ENCODE assay signal across 9 mouse cellular contexts in the genomic region with DNA sequence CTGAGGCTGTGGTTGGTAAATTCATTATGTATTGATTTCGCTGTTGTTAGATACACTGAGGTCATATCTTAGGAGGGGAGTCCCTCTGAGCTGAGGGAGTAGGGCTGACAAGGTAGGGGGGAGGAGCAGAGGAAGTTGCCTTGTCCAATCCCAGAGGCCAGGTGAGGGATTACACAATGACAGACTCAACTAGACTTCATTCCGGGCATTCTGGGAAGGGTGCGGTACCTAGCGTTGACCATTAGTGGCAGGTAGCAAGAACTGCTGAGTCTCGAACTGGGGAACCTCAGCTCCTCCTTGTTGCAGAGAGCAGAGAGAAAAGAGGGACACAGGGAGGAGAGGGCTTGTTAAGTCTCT. TPM values are rescaled to one million over a fixed set of nuclear protein-coding genes. Genes with fewer than 3 reads are reported as not detected.
DNase-seq lines count a peak whose midpoint lies in the region; ATAC-seq and TF ChIP-seq lines count a peak whose summit lies in the region.
"Had no signal": no experiment of that assay in that cellular context is flagged by ENCODE, and none has a peak within 500 bp of the region (broad histone marks: within the 10 kb centered on the region; RNA-seq: fewer than 3 reads in every experiment).

No protein-coding gene starts in this region.

- H3K4me1 ChIP-seq in liver, embryonic 11.5 days (replicated peaks; ENCODE audit: control insufficient read depth, insufficient read depth, low read length) = peaks cover 13% of the 10 kb centered on the region
- H3K4me1 ChIP-seq in forebrain, embryonic 14.5 days (ENCODE audit: control insufficient read depth, insufficient read depth, low read length) = no peaks in the 10 kb centered on the region
- peaks cover 0 to 2% of the 10 kb centered on the region in 2 experiments; a peak in 2 of 4 replicates for H3K4me1 ChIP-seq in liver, embryonic 14.5 days (replicated peaks; ENCODE audit: control insufficient read depth in 2 of 2, insufficient read depth in 2 of 2, low read length in 1 of 2)
- no peaks in the 10 kb centered on the region for H3K4me1 ChIP-seq in stomach, embryonic 14.5 days (ENCODE audit: control insufficient read depth, insufficient read depth, low read length)

- H3K9ac ChIP-seq in liver, embryonic 11.5 days (ENCODE audit: low read depth, low read length) = no peak overlapping the region
- peak overlapping the region; percentile 59; the same call in 1 of the 2 replicates for H3K9ac ChIP-seq in forebrain, embryonic 14.5 days (ENCODE audit: low read length)
- H3K9ac ChIP-seq in liver, embryonic 14.5 days (replicated peaks) = no peak overlapping the region
- no peak overlapping the region; the same call in 1 of the 2 replicates for H3K9ac ChIP-seq in stomach, embryonic 14.5 days (replicated peaks; ENCODE audit: low read depth, low read length)

- no peak for TF ChIP-seq CTCF in liver, embryonic 14.5 days (IDR thresholded peaks at IDR 0.05; ENCODE audit: low read depth)

- H3K27me3 ChIP-seq in liver, embryonic 11.5 days (replicated peaks; ENCODE audit: control insufficient read depth, insufficient read depth, low read length) = peaks cover 6% of the 10 kb centered on the region
- no peaks in the 10 kb centered on the region for H3K27me3 ChIP-seq in forebrain, embryonic 14.5 days (replicated peaks; ENCODE audit: control insufficient read depth, insufficient read depth, low read length)
- no peaks in the 10 kb centered on the region for H3K27me3 ChIP-seq in liver, embryonic 14.5 days (ENCODE audit: control insufficient read depth, insufficient read depth, low read length)
- H3K27me3 ChIP-seq in stomach, embryonic 14.5 days (ENCODE audit: control insufficient read depth, insufficient read depth, low read length) = no peaks in the 10 kb centered on the region

- 22% methylated on average over 5 of the region's 5 CpGs for WGBS in liver, embryonic 11.5 days
- 15% methylated on average over 5 of the region's 5 CpGs for WGBS in forebrain, embryonic 14.5 days
- 43% methylated on average over 5 of the region's 5 CpGs for WGBS in liver, embryonic 14.5 days (ENCODE audit: insufficient replicate concordance)
- 19% methylated on average over 5 of the region's 5 CpGs for WGBS in stomach, embryonic 14.5 days

- peak overlapping the region; percentile 53 for H3K4me3 ChIP-seq in liver, embryonic 11.5 days (ENCODE audit: low read depth, low read length)
- peak overlapping the region; percentile 39 for H3K4me3 ChIP-seq in forebrain, embryonic 14.5 days (ENCODE audit: low read depth, low read length)
- H3K4me3 ChIP-seq in liver, embryonic 14.5 days (ENCODE audit: insufficient read depth in 1 of 2, low read depth in 2 of 2, low read length in 2 of 2) = no peak overlapping the region
- H3K4me3 ChIP-seq in stomach, embryonic 14.5 days (ENCODE audit: low read depth, low read length) = peak overlapping the region; percentile 38

- ATAC-seq in liver, embryonic 11.5 days (replicated peaks; ENCODE audit: low FRiP score) = 0 out of 2 replicates have a peak, but pooled peaks have one; percentile 12
- ATAC-seq in forebrain, embryonic 14.5 days = no peak
- no peak for ATAC-seq in liver, embryonic 14.5 days (ENCODE audit: insufficient read depth)
- ATAC-seq in stomach, embryonic 14.5 days (ENCODE audit: insufficient number of reproducible peaks, insufficient read depth, low FRiP score, low read depth) = no peak

- no peaks in the 10 kb centered on the region for H3K36me3 ChIP-seq in liver, embryonic 11.5 days (ENCODE audit: control insufficient read depth, insufficient read depth, low read length)
- no peaks in the 10 kb centered on the region for H3K36me3 ChIP-seq in forebrain, embryonic 14.5 days (ENCODE audit: control insufficient read depth, insufficient read depth, low read length)
- H3K36me3 ChIP-seq in liver, embryonic 14.5 days (replicated peaks; ENCODE audit: control insufficient read depth, insufficient read depth, low read depth) = no peaks in the 10 kb centered on the region
- no peaks in the 10 kb centered on the region for H3K36me3 ChIP-seq in stomach, embryonic 14.5 days (ENCODE audit: control insufficient read depth, insufficient read depth, low read length)

- intact Hi-C loops in gastrocnemius, postnatal 14 days (cut with DNase I; ENCODE audit: low total_unique reads) = no loop called here

- no peaks in the 10 kb centered on the region for H3K9me3 ChIP-seq in liver, embryonic 11.5 days (ENCODE audit: control insufficient read depth, low read length)
- no peaks in the 10 kb centered on the region for H3K9me3 ChIP-seq in forebrain, embryonic 14.5 days (replicated peaks; ENCODE audit: control insufficient read depth, low read length)
- H3K9me3 ChIP-seq in liver, embryonic 14.5 days (ENCODE audit: control insufficient read depth, low read length) = no peaks in the 10 kb centered on the region
- no peaks in the 10 kb centered on the region for H3K9me3 ChIP-seq in stomach, embryonic 14.5 days (ENCODE audit: control insufficient read depth, low read depth, low read length)

- H3K4me2 ChIP-seq in liver, embryonic 11.5 days = peak overlapping the region; percentile 83
- peak overlapping the region; percentile 76 for H3K4me2 ChIP-seq in forebrain, embryonic 14.5 days (ENCODE audit: low read length)
- peak overlapping the region; percentile 68 for H3K4me2 ChIP-seq in liver, embryonic 14.5 days (ENCODE audit: low read depth)
- H3K4me2 ChIP-seq in stomach, embryonic 14.5 days (replicated peaks; ENCODE audit: low read depth, low read length) = peak overlapping the region; percentile 56

- no peak for DNase-seq in liver, embryonic 11.5 days (ENCODE audit: low spot score)
- no peak for DNase-seq in liver
- no peak for DNase-seq in forebrain, embryonic 14.5 days (ENCODE audit: low spot score)
- DNase-seq in liver, embryonic 14.5 days (ENCODE audit: low read depth in 3 of 3, low spot score in 3 of 3) = no peak
- no peak for DNase-seq in frontal cortex, postnatal 25 days (ENCODE audit: low spot score in 2 of 2)
- no peak for DNase-seq in right cerebral cortex, adult 2 months (ENCODE audit: low spot score in 2 of 2)
- no peak for DNase-seq in gastrocnemius, postnatal 14 days

- no peak overlapping the region for H3K27ac ChIP-seq in liver, embryonic 11.5 days (ENCODE audit: low read depth, low read length)
- H3K27ac ChIP-seq in forebrain, embryonic 14.5 days (ENCODE audit: low read depth, low read length) = no peak overlapping the region; the same call in 1 of the 2 replicates
- H3K27ac ChIP-seq in liver, embryonic 14.5 days = no peak overlapping the region
- H3K27ac ChIP-seq in stomach, embryonic 14.5 days (ENCODE audit: low read length) = no peak overlapping the region

- TF ChIP-seq EP300 in liver, embryonic 14.5 days (IDR thresholded peaks at IDR 0.05; ENCODE audit: low read depth) = no peak

RNA-seq across cellular contexts. Expression of a gene that starts 7.8 kb away (rescaled TPM):
- 0.48 TPM in 1 of 2 replicates, not detected in the other for polyA plus RNA-seq in liver, embryonic 11.5 days (2014; fragmentation: Nextera tagmentation; extraction: Ambion mirVana)
- polyA plus RNA-seq in forebrain, embryonic 14.5 days (2014; fragmentation: Nextera tagmentation; extraction: Ambion mirVana) = 0.94 and 2.1 TPM in 2 replicates
- 0.05 and 0.38 TPM in 2 replicates for polyA plus RNA-seq in liver, embryonic 14.5 days (2012; rRNA removed)
- polyA plus RNA-seq in liver, embryonic 14.5 days (2014; fragmentation: Nextera tagmentation; extraction: Ambion mirVana) = 0.15 TPM in 1 of 2 replicates, not detected in the other
- 0.29 and 0.49 TPM in 2 replicates for polyA plus RNA-seq in stomach, embryonic 14.5 days (2014; fragmentation: Nextera tagmentation; extraction: Ambion mirVana)
- not detected for total RNA-seq in gastrocnemius, postnatal 14 days (2021)

RNA-seq across cellular contexts. Expression of a gene that starts 11.2 kb away (rescaled TPM):
- 0.10 and 0.22 TPM in 2 replicates for polyA plus RNA-seq in liver, embryonic 11.5 days (2014; fragmentation: Nextera tagmentation; extraction: Ambion mirVana)
- polyA plus RNA-seq in forebrain, embryonic 14.5 days (2014; fragmentation: Nextera tagmentation; extraction: Ambion mirVana) = 0.14 TPM in 2 replicates
- polyA plus RNA-seq in liver, embryonic 14.5 days (2012; rRNA removed) = 0.05 and 0.08 TPM in 2 replicates
- not detected in 2 replicates for polyA plus RNA-seq in liver, embryonic 14.5 days (2014; fragmentation: Nextera tagmentation; extraction: Ambion mirVana)
- polyA plus RNA-seq in stomach, embryonic 14.5 days (2014; fragmentation: Nextera tagmentation; extraction: Ambion mirVana) = 0.29 and 0.36 TPM in 2 replicates
- under 1 TPM in 1 of 2 experiments, not detected in 1; 0.18 TPM for total RNA-seq in gastrocnemius, postnatal 14 days (2021)

RNA-seq across cellular contexts. Expression of a gene that starts 13.3 kb away (rescaled TPM):
- polyA plus RNA-seq in liver, embryonic 11.5 days (2014; fragmentation: Nextera tagmentation; extraction: Ambion mirVana) = 0.55 and 0.59 TPM in 2 replicates
- polyA plus RNA-seq in forebrain, embryonic 14.5 days (2014; fragmentation: Nextera tagmentation; extraction: Ambion mirVana) = 0.23 and 0.24 TPM in 2 replicates
- 0.08 and 0.12 TPM in 2 replicates for polyA plus RNA-seq in liver, embryonic 14.5 days (2012; rRNA removed)
- polyA plus RNA-seq in liver, embryonic 14.5 days (2014; fragmentation: Nextera tagmentation; extraction: Ambion mirVana) = 0.05 TPM in 1 of 2 replicates, not detected in the other
- 0.39 and 0.54 TPM in 2 replicates for polyA plus RNA-seq in stomach, embryonic 14.5 days (2014; fragmentation: Nextera tagmentation; extraction: Ambion mirVana)
- total RNA-seq in gastrocnemius, postnatal 14 days (2021) = under 1 TPM in 1 of 2 experiments, not detected in 1; 0.10 TPM

RNA-seq across cellular contexts. Expression of a gene that starts 23.2 kb away (rescaled TPM):
- polyA plus RNA-seq in liver, embryonic 11.5 days (2014; fragmentation: Nextera tagmentation; extraction: Ambion mirVana) = not detected in 2 replicates
- polyA plus RNA-seq in forebrain, embryonic 14.5 days (2014; fragmentation: Nextera tagmentation; extraction: Ambion mirVana) = 0.15 TPM in 1 of 2 replicates, not detected in the other
- polyA plus RNA-seq in liver, embryonic 14.5 days (2012; rRNA removed) = not detected in 2 replicates
- not detected in 2 replicates for polyA plus RNA-seq in liver, embryonic 14.5 days (2014; fragmentation: Nextera tagmentation; extraction: Ambion mirVana)
- not detected in 2 replicates for polyA plus RNA-seq in stomach, embryonic 14.5 days (2014; fragmentation: Nextera tagmentation; extraction: Ambion mirVana)
- total RNA-seq in gastrocnemius, postnatal 14 days (2021) = not detected
- polyA plus RNA-seq: gonadal fat pad, adult 2 months had no signal

RNA-seq across cellular contexts. Expression of a gene that starts 38.5 kb away (rescaled TPM):
- 6.2 and 6.6 TPM in 2 replicates for polyA plus RNA-seq in liver, embryonic 11.5 days (2014; fragmentation: Nextera tagmentation; extraction: Ambion mirVana)
- 6.8 and 11.6 TPM in 2 replicates for polyA plus RNA-seq in forebrain, embryonic 14.5 days (2014; fragmentation: Nextera tagmentation; extraction: Ambion mirVana)
- 1.8 and 1.9 TPM in 2 replicates for polyA plus RNA-seq in liver, embryonic 14.5 days (2012; rRNA removed)
- 3.0 and 4.2 TPM in 2 replicates for polyA plus RNA-seq in liver, embryonic 14.5 days (2014; fragmentation: Nextera tagmentation; extraction: Ambion mirVana)
- polyA plus RNA-seq in stomach, embryonic 14.5 days (2014; fragmentation: Nextera tagmentation; extraction: Ambion mirVana) = 10.5 and 15.1 TPM in 2 replicates
- 10 to 100 TPM; 22.1 to 77.5 TPM for total RNA-seq in gastrocnemius, postnatal 14 days (2021)

Comparison
In these comparisons a context has a peak if more than half of its experiments do, and no peak if none do; other contexts are left out.
1. H3K4me3 ChIP-seq: peak in liver, embryonic 11.5 days (single experiment), forebrain, embryonic 14.5 days (single experiment) and stomach, embryonic 14.5 days (single experiment); none in liver, embryonic 14.5 days (0 of 2).
2. Peak in every context shown above with its lines, with median percentiles within 50 percentile points of each other: H3K4me2 ChIP-seq.